Mouse (Mus musculus): Measurements from ENCODE around the gene Tmem255a.
A peak's percentile ranks its signal among the peaks of the same experiment; 100 is the strongest.

Gene Tmem255a

DNA sequence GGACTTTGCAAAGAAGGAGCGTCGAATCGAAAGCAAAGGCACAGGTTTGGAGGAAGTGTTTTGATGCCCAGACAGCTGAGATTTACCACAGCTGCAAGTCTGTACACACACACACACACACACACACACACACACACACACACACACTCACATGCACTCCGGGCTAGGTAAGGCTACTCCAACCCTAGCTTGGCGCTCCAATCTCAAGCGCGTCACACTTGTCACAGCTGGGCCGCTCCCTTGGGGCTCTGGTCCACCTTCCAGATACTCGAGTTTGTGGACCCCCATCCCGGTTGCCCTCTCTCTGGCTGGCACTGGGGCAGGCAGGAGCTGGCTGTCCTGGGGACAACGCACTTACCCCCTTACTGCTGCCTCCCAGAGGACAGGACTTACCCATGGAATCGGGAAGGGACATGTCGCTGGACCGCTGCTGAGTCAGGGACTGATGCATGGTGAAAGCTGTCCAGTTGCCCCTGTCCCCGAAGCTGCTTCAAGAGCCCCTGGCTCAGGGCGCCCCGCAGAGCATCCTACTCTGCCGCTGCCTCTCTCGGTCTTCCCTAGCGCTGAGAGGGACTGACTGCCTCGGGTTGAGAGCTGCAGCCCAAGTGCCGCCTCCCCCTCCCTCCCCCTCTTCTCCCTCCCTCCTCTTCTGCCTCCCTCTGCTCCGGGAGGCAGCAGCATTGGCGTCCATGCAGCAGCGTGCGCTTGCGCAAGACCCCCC is at the start of gene Tmem255a:
TSS of gene Tmem255a (minus strand) at position 589 of the 721 bp plus-strand sequence.
- DNase-seq (ENCODE audit: low spot score) = no peak

DNA sequence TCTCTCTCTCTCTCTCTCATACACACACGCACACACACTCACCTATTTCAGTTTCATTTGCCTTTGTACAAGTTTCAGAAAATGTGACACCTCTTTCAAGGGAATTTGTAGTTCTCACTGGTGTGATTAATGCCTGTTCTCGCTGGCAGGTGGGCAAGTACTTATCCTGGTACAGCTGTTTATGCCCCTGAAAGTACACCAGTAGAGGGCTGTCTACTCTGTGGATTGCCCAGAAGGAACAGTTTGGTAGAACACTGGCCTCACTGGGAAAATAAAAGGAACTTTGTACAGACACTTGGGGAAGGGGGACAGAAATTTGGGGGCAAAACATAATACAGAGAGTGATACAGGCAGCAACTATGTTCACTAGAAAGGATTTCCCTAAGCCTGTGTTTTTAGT is 7.4 kb upstream of the Tmem255a start:
- no peak for DNase-seq (ENCODE audit: low spot score)

DNA sequence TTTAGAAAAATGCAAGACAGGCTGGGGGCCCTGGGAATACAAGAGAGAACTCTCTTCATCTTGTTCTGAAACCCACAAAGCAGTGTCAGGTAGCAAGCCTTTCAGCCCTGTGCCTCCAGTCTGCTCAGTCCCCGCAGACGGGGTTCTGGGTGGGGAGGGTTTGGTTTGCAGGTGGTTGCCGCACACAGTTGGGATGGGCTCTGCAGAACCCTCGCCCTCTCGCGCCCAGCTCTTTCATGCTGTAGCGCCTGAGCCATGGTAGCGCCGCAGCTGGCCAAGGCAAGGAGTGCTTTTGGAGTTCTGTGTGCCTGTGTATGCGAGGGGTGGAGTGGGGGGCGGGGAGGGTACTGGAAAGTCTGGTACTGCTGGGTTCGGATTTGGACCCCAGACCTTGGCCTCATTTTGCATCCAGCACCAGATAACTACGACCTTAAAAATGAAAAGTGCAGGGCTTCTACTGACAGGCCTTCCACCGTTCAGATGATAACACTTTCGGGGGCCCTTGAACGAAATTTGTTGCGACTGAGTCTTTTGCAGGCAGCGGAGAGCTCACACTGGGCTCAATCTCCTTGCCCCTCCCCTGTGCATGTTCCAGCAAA is 1.8 kb downstream of the Tmem255a start:
- DNase-seq (ENCODE audit: low spot score) = no peak

DNA sequence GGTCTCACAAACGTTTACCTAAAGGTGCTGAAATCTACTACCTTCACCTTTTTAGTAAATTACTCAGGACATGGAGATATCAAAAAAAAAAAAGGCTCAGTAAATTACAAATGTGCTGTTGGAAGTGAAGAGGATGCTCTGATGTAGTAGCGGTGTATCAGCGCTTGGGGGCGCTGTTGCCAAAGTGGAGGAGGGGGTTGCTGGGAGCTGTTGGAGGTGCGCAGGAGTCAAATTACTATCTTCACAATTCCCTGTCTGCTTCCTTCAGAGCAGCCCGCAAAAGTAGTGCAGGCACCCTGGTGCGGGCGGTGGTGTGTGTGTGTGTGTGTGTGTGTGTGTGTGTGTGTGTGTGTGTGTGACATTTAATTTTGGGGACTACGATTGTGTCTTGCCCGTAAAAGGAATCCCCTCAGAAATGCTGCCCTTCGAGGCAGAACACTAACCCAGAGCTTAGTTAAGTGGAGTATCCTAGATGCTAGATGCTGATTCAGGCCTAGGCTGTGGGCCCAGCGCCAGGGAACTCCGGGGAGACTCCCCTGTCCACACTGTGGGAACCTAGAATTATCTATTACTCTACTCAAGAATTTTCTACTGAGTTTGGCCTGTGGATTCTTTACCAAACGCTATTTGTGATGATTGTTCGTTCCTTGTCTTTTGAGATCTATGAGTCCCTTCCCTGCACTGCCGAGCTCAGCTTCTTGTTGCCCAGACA is 2.4 kb downstream of the Tmem255a start:
- peak; percentile 31 for DNase-seq (ENCODE audit: low spot score)

DNA sequence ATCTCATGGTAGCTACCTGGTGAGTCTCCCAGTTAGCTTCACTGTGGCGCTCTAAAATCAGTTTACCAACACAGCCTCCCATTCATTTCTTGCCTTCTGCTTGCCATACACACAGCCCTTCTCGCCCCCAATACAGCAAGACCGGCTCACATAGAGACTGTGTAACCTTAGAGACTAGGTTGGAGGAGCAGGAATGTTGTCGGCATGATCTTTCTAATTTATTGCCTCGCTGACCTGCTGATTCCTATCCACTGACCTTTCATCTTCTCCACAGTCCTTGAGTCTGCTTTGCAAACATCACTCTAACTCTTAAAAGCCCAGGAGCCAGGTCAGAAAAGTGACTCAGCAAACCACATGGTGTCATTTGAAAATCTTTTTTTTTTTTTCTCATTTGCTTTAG is 4.6 kb downstream of the Tmem255a start:
- DNase-seq (ENCODE audit: low spot score) = no peak

DNA sequence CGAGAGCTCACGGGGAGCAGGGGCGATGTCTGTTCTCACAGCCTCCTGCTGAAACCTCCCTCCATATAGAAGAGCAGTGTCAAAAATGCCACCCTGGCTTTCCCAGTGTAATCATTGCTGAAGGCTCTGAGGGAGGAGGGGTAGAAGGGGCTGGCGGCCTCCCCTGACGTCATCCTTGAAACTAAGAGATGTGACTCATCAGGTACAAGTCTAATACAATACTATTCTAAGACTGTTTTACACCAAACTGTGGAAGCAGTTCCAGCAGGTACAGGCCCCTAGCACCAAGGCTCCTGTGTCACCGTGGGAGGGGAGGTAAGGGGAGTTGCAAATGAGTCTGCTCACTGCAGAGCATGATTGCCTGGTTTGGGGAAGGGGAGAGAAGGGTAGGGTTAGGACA is 5.1 kb downstream of the Tmem255a start:
- DNase-seq (ENCODE audit: low spot score) = no peak

DNA sequence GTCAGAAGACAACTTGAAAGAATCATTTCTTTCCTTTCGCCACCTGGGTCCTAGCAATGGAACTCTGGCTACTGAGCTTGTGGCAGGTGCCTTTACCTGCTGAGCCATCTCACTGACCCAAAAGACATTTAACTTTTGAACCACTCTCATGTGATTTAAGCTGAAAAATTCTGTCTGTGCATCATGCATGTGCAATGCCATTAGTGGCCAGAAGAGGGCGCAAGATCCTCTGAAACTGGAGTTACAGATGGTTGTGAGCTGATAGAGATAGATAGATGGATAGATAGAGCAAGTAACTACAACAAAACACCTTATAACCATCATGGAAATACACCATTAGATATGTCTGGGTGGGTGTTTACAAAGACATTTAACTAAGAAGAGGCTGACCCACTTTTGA is 14.5 kb downstream of the Tmem255a start:
- DNase-seq (ENCODE audit: low spot score) = peak; percentile 16

DNA sequence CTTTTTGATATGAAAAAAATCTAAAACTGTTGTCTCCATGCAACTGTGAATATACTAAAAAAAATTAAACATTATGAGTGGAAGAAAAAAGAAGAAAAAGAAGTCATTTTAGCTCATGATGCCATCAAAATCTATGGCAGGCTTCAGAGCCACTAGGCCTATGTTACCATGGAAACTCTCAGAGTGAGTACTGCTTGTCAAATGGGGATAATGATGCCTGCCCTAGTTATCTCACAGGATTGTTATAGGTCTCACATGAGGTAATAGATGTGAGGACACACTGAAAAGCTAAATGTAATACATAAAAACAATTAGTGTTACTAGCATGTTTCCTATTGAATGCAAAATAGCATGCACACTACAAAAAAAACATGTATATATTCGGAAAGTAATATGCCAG is 22.4 kb downstream of the Tmem255a start:
- no peak for DNase-seq (ENCODE audit: low spot score)

DNA sequence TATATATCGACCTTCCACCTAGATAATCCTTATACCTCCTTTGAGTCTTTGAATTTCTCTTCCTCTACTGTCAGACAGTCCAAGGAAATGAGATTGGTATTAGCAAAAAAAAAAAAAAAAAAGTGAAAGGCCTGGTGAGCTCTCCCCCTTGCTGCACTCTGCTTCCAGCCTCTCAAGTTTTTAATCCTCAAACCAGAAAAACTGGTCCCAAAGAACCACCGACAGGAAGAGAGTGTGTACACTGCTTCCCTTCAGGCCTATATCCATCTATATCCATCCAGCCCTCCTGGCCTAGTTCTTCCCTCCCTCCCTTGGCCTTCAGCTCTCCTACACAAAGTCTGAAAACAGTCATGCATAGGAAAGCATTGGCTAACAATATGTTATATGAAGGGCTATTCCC is 29.5 kb downstream of the Tmem255a start:
- no peak for DNase-seq (ENCODE audit: low spot score)

DNA sequence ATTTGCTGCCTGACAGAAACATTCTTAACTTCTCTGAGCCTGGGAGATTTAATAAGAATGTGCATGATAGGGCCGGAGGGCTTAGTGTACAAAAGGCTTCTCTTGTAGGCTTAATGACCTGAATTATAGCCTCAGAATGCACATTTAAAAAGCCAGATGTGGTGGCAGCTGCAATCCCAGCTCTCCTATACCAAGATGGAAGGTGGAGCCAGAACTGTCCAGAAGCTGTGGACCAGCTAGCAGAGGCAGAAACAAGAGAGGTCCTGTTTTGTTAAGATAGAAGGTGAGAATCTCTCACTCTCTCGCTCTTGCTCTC is 34.6 kb downstream of the Tmem255a start:
- no peak for DNase-seq (ENCODE audit: low spot score)

DNA sequence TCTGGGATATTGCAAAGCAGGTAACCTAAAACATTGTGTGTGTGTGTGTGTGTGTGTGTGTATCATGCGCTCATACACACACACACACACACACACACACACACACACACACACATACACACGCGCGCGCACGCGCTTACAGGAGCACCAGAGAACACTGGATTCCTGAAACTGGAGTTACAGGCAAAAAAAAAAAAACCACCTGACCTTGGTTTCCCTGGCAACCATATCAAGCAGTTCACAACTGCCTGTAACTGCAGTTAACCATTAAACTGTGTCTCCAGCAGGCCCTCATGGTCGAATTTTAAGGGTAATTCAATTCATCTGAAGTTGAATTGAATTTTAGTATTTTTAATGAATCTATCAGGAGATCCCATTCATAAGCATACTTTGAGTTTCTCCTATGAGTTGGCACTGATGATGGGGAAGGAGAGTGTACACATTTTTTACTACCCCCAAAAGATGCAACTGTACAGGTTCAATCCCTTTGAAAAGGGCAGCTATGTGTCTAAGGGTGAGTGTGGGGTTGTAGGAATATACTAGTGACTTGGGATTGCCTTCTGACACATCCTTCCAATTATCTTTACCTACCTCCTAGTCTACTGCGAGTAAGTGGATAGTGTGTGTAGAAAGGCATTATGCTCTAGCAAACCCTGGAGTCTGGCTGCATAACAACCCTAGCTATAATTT is 35.1 kb downstream of the Tmem255a start:
- no peak for DNase-seq (ENCODE audit: low spot score)

DNA sequence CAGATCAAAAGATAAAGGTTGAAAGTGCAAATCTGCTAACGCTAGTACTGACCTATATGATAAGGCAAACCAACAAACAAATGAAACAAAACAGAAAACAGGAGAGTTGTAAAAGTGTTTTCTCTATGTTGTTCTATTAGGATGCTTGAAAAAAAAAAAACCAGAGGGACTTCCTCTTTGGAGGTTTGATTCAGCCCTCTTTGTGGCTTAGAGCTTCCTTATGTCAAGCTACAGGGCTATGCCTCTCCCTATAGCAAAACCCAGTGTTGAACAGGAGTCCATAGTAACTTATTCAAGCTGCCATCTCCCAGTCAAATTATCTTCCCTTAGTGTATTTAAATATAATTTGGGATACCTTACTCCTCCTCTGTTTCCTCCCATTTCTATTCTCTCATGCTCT is 44.8 kb downstream of the Tmem255a start:
- DNase-seq (ENCODE audit: low spot score) = no peak

DNA sequence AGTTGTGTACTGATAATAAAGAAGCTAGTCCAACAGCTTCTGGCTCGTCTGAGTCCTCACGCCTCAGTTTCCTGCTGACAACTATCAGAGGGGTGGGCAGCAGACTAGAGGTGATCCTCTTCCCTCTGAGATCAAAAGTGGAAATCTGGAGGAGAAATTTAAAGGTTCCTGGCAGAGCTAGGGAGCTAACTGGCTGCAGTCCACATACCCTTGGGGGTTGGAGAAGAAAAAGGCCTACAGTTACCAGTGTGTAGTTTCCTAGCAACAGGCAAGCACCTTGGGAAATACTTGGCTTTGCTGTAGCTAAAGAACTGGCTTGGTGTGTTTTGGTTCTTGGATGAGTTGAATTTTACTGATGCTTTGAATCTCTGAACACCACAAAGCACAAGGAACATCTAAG is 50.4 kb downstream of the Tmem255a start:
- no peak for DNase-seq (ENCODE audit: low spot score)

DNA sequence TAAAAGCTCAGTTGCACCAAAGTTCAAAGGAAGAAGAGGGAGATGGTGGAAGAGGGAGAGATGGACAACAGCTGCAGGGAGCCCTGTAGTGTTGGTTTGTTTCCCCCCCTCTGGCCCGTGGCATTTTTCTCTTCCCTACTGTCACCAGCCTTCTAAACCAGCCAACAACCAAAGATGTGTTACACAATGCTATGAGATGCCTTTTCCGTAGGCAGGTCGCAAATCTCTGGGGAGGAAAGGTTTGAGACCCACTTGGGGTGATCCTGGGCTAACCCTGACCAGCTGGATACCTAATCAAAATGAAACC is 61.8 kb downstream of the Tmem255a start:
- no peak for DNase-seq (ENCODE audit: low spot score)

DNA sequence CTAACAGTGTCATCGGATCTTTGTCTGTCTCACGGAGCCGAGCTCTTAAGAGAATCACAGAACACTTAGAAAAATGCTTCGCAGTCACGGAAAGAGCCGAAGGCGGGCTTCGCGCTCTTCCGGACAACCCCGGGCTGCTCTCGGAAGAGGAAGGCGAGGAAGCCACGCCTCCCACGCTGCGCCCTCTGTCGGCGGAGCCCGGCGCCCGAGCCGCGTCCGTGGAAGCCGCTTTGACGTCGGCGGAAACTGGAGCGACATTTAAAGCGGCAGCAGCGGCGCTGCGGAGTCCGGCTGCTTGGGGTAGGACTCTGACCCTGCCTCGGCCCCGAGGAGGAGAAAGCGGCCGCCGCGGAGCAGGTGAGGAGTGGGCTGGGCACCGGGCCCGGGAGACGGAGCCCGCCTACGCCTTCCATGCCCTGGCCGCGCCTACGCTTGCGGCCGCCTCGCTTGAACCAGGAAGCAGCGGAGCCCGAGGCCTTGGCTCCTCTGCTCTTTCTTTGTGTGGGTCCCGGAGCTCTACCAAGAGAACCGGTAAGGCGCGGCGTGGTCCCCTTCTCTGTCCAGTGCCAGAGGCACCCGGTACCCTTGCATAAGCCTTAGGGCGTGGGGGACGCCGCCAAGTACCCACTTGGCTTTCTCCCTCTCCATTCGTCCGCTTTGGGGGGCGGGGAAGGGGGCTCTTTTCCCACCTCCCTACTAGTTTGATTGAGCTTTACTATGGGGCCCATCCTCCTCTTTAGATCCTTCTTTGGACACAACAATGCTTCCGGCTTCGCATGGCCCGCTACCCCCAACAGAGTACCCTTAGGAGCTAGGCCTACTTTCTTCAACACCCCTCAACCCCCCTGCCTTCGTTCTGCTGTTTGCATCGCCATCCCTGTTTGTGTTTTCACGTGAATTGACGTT is 62.4 kb downstream of the Tmem255a start, which contains the start of gene Zbtb33:
TSS of gene Zbtb33 (plus strand) at position 242 of the 906 bp plus-strand sequence.
- DNase-seq (ENCODE audit: low spot score) = peak; percentile 88

DNA sequence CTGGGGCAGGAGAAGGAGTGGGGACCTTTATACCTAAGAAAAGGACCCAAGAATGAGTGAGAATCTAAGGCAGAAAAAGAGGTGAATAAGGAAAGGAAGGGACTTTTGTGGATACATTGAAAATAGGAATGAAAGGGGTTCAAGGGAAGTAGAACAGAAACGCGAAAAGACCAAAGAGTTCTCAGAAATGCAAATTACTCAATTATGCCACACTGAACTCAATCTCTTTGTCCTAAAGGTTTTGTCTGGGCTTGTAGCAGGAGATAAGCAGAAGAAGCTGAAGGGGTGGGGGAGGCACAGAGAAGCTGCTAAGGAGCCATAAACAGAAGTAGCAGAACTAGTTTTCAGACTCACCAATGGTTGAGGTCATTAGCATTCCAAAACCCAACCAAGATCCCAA is 66.7 kb downstream of the Tmem255a start:
- no peak for DNase-seq (ENCODE audit: low spot score)

DNA sequence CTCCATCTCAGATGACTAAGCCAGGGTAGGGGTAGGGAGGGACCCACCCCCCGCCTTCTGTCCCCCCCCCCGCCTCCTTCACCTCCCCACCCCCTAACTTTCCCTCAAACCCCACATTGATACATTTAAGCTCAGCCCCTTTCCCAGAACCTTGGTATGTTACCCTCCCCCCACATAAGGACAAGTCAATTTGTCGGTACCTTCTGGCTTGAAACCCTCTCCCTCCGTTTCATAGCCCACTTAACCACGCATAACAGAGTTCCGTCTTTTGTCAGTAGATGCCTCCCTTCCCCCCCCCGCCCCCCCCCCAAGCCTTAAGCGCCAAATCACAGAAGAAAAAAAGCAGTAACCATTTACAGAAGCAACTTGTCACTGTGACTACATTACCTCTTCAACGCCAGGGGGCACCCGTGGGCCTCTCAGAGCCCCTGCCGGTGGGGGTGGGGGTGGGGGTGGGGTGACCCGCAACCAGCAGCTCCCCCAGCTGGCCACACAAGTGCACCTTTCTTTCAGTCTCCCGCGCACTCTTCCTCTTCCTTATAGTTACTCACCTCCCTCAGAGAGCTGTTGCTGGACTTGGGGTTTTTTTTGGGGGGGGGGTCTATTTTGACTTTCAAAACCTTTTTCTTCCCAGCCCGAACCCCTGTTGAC is 70.5 kb downstream of the Tmem255a start:
- peak; percentile 46 for DNase-seq (ENCODE audit: low spot score)

DNA sequence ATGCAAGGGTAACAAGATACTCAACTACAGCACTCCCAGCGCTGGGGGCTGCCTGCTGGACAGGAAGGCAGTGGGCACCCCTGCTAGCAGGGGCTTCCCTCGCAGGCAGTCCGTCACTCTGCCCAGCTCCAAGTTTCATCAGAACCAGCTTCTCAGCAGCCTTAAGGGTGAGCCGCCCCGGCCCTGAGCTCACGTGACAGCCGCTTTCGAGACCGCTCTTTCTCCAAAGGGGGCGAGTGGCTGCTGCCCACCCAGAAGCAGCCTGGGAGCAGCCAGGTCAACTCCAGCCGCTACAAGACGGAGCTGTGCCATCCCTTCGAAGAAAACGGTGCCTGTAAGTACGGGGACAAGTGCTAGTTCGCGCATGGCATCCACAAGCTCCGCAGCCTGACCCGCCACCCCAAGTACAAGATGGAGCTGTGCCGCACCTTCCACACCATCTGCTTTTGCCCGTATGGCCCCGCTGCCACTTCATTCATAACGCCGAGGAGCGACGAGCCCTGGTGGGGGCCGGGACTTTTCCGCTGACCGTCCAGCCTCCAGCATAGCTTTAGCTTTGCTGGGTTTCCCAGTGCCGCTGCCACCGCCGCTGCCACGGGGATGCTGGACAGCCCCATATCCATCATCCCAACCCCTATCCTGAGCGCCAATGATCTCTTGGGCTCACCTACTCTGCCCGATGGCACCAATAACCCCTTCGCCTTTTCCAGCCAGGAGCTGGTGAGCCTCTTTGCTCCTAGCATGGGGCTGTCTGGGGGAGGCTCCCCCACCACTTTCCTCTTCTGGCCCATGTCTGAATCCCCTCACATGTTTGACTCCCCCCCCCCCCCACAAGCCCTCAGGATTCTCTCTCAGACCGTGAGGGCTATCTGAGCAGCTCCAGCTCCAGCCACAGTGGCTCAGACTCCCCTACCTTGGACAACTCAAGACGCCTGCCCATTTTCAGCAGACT is 71.3 kb downstream of the Tmem255a start:
- no peak for DNase-seq (ENCODE audit: low spot score)

DNA sequence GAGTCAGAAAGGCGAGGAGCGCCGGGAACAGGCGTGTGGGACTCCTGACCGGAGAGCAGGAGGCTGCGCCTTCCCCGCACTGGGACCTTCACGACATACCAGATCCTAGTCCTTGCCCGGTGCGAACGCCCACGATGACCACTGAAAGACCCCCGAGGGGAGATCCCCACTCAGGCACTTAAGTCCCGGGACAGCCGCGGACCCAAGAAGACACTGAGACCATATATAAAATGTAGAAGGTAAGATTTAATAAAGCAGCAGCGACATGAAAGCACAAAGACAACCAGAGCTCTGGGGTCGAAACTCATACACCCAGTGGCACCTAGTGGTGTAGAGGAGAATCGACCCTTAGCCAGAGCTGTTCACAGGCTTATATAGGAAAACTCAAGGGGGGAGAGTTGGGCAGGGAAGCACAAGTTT is 72.3 kb downstream of the Tmem255a start:
- DNase-seq (ENCODE audit: low spot score) = peak; percentile 59

DNA sequence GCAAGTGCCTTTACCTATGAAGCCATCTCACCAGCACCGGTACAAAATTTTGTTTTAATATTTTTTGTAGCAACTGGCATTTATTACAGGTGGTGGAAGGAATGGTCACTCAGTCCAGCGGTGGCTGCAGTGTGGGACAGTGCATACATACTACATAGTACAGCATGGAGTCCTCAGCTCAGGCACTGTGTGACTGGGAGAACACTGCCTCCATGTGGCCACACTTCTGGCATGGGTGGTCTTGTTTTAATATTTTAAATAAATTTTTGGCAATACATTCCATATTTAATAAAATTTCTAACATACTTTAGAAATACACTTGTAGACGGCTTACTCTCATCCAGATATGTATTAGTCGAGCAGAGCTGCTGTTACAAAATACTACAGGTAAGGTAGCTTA is 85.6 kb downstream of the Tmem255a start:
- DNase-seq (ENCODE audit: low spot score) = no peak
